Mouse (Mus musculus) heart, embryonic 10.5 days (tissue): ENCODE measurements around the gene F2rl2. TPM values are rescaled to one million over a fixed set of nuclear protein-coding genes. Genes with fewer than 3 reads are reported as not detected.

Source experiments
- DNase-seq: peaks from one replicate; pipeline ENCODE4 v3.0.0-alpha.2; 2017; ENCODE audit warnings: low spot score
- H3K27ac ChIP-seq: fragments of 300-500 bp; sonication (generic); 2 replicates; pipeline ENCODE4 v1.5.1; 2016; ENCODE audit warnings: mild to moderate bottlenecking
- H3K27me3 ChIP-seq: fragments of 300-500 bp; sonication (generic); 2 replicates; pipeline ENCODE4 v1.6.1; 2016; ENCODE audit warnings: mild to moderate bottlenecking; ENCODE audit not compliant: poor library complexity, insufficient read depth, severe bottlenecking
- H3K36me3 ChIP-seq: fragments of 300-500 bp; sonication (generic); 2 replicates; pipeline ENCODE4 v1.6.1; 2016; ENCODE audit warnings: mild to moderate bottlenecking, moderate library complexity
- H3K4me1 ChIP-seq: fragments of 300-500 bp; sonication (generic); 2 replicates; pipeline ENCODE4 v1.6.1; 2016; ENCODE audit warnings: mild to moderate bottlenecking
- H3K4me3 ChIP-seq: fragments of 300-500 bp; sonication (generic); 2 replicates; pipeline ENCODE4 v1.5.1; 2016; ENCODE audit warnings: mild to moderate bottlenecking, moderate library complexity
- H3K9me3 ChIP-seq: fragments of 300-500 bp; sonication (generic); 2 replicates; pipeline ENCODE4 v1.6.1; 2016; ENCODE audit warnings: mild to moderate bottlenecking, moderate library complexity
- WGBS: fragments of 180-500 bp; shearing (Covaris S2); methylation state at CpG from one replicate; pipeline ENCODE4 v1.1.7; 2016; 5-methylcytosine and 5-hydroxymethylcytosine counted together
- polyA plus RNA-seq: library from polyadenylated mRNA; unstranded; fragments of >200 nt; fragmentation: Nextera tagmentation; extraction: Ambion mirVana; gene quantifications from 2 replicates; pipeline ENCODE4 v1.2.1, GENCODE M21; 2016

The F2rl2 gene
- 2.6 and 4.8 TPM in 2 replicates for polyA plus RNA-seq

GRCm38 (mm10) chr13:95696654-95697163 is at the start of gene F2rl2:
TSS of gene F2rl2 (plus strand) at chr13:95696853.
- Histone ChIP-seq H3K27me3 (no peaks in the 10 kb centered on the region), H3K27ac (no peak within 1 kb of the TSS), H3K4me3 (no peak within 1 kb of the TSS), H3K9me3 (no peaks in the 10 kb centered on the region), H3K4me1 (peaks cover 14% of the 10 kb centered on the region; the same call in 1 of the 2 replicates), H3K36me3 (no peaks in the 10 kb centered on the region)
- WGBS = 47% methylated on average over 4 of the region's 4 CpGs
- no peak for DNase-seq

DNA sequence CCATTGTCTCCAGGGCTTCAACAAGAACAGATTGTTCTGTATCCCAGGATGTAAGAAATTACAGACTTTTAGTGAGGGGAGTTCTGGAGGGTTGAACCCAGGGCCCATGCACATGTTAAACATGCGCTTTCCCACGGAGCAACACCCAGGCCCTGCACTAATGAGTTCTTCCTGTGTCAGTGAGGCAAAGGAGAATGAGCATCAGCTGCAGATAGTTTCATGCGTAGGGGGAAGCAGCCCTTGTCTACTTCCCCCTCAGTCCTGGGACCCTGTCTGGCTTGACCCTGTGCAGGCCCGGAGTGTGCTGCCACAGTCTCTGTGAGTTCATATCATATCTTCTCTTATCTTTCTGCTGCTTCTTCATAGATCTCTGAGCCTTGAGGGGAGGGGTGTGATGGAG is 49.4 kb upstream of the F2rl2 start:
- DNase-seq = no peak
- 42% methylated on average over 4 of the region's 4 CpGs for WGBS
- Histone ChIP-seq H3K4me3 (no peak overlapping the region), H3K27me3 (no peaks in the 10 kb centered on the region), H3K9me3 (no peaks in the 10 kb centered on the region), H3K36me3 (0 out of 2 replicates have a peak, but pooled peaks cover 3% of the 10 kb centered on the region), H3K27ac (peak overlapping the region; percentile 72), H3K4me1 (peaks cover 32% of the 10 kb centered on the region)

- H3K4me1 ChIP-seq = peaks cover 19% of the 10 kb centered on the region
- DNase-seq = no peak
- no peaks in the 10 kb centered on the region for H3K9me3 ChIP-seq
- 0 out of 2 replicates have a peak overlapping the region, but pooled peaks have one; percentile 22 for H3K27ac ChIP-seq
- H3K36me3 ChIP-seq = 0 out of 2 replicates have a peak, but pooled peaks cover 3% of the 10 kb centered on the region
- whole genome bisulfite sequencing = 86% methylated on average over 3 of the region's 3 CpGs
- H3K4me3 ChIP-seq = no peak overlapping the region
- H3K27me3 ChIP-seq = no peaks in the 10 kb centered on the region
Measured at GRCm38 (mm10) chr13:95649941-95650340, 46.7 kb upstream of the F2rl2 start.

GRCm38 (mm10) chr13:95651870-95652668 is 44.6 kb upstream of the F2rl2 start:
- Histone ChIP-seq H3K27me3 (no peaks in the 10 kb centered on the region), H3K4me1 (peaks cover 23% of the 10 kb centered on the region), H3K27ac (no peak overlapping the region), H3K36me3 (no peaks in the 10 kb centered on the region), H3K9me3 (no peaks in the 10 kb centered on the region), H3K4me3 (no peak overlapping the region)
- no peak for DNase-seq
- WGBS = 75% methylated on average over 7 of the region's 7 CpGs

DNA sequence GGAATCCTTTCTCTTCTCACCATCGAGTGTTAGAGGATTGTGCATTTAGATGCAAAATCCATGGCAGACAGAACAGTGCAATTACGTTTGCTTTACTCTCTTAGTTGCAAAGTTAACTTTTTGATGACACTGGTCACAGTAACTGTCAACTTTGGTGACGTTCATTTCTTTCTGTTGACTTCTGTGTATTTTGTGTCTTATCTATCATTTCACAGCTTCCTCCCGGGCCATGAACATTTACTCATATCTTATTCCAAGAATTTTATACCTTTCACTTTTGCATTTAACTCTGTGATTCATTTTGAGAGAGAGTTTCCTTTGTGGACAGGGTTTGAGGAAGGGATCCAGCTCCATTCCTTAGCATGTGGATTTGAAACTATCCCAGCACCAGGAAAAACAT is 43.0 kb upstream of the F2rl2 start:
- no peak overlapping the region for H3K27ac ChIP-seq
- WGBS = 79% methylated on average over 4 of the region's 4 CpGs
- no peak overlapping the region for H3K4me3 ChIP-seq
- no peaks in the 10 kb centered on the region for H3K27me3 ChIP-seq
- no peak for DNase-seq
- H3K36me3 ChIP-seq = no peaks in the 10 kb centered on the region
- no peaks in the 10 kb centered on the region for H3K9me3 ChIP-seq
- peaks cover 31% of the 10 kb centered on the region for H3K4me1 ChIP-seq

- H3K4me3 ChIP-seq = no peak overlapping the region
- peak overlapping the region; percentile 79 for H3K27ac ChIP-seq
- no peaks in the 10 kb centered on the region for H3K36me3 ChIP-seq
- H3K27me3 ChIP-seq = no peaks in the 10 kb centered on the region
- peaks cover 32% of the 10 kb centered on the region for H3K4me1 ChIP-seq
- H3K9me3 ChIP-seq = no peaks in the 10 kb centered on the region
- peak; percentile 83 for DNase-seq
- 19% methylated on average over 9 of the region's 9 CpGs for WGBS
Measured at GRCm38 (mm10) chr13:95655284-95655683, 41.4 kb upstream of the F2rl2 start.

DNA sequence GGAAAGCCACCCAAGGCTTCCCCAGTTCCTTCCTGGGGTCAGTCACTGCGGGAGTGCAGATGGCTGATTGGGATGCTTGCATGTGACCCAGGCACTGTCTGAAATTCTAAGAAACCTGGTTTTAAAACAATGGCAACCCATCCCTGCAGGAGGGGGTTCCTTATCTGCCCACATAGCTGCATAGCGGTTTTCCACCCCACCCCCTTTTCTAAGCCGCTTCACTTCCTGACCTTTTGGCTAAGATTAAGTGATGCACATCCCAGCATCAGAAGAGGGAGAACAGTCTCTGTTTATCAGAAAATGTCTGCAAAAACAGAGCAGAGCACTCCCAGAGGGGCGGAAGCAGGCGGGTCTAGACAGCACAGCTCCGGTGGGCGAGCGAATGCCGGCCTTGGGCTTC is 39.5 kb upstream of the F2rl2 start:
- 19% methylated on average over 9 of the region's 9 CpGs for WGBS
- H3K4me3 ChIP-seq = no peak overlapping the region
- H3K27me3 ChIP-seq = no peaks in the 10 kb centered on the region
- no peaks in the 10 kb centered on the region for H3K9me3 ChIP-seq
- no peaks in the 10 kb centered on the region for H3K36me3 ChIP-seq
- peak overlapping the region; percentile 62 for H3K27ac ChIP-seq
- peak; percentile 89 for DNase-seq
- H3K4me1 ChIP-seq = peaks cover 31% of the 10 kb centered on the region

DNA sequence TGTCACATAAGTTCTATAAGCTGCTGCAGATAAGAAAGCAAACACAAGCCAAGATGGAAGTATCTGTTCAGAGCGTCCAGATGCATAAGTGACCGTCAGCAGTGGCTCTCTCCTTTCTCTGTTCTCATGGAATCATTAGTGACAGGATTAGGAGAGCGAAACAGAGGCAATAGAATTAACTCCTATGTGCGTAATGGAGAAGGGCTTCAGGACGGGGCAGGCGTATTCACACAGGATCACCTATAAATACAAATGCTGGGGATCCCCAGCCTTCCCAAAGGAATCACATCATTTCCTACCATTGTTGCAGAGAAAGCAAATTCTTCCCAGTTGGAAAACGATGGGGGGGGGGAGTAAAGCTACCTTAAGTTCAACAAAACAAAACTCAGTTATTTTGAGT is 37.2 kb upstream of the F2rl2 start:
- DNase-seq = no peak
- no peak overlapping the region for H3K4me3 ChIP-seq
- peaks cover 31% of the 10 kb centered on the region for H3K4me1 ChIP-seq
- H3K27me3 ChIP-seq = no peaks in the 10 kb centered on the region
- H3K27ac ChIP-seq = no peak overlapping the region
- WGBS = 60% methylated on average over 7 of the region's 7 CpGs
- H3K36me3 ChIP-seq = peaks cover 15% of the 10 kb centered on the region
- no peaks in the 10 kb centered on the region for H3K9me3 ChIP-seq

- H3K4me1 ChIP-seq = peaks cover 8% of the 10 kb centered on the region; the same call in 1 of the 2 replicates
- H3K9me3 ChIP-seq = no peaks in the 10 kb centered on the region
- H3K36me3 ChIP-seq = peaks cover 23% of the 10 kb centered on the region
- WGBS = 93% methylated on average over 4 of the region's 4 CpGs
- no peak for DNase-seq
- H3K4me3 ChIP-seq = no peak overlapping the region
- H3K27me3 ChIP-seq = no peaks in the 10 kb centered on the region
- no peak overlapping the region for H3K27ac ChIP-seq
Measured at GRCm38 (mm10) chr13:95663834-95664233, 32.8 kb upstream of the F2rl2 start.

- no peak overlapping the region for H3K27ac ChIP-seq
- H3K9me3 ChIP-seq = no peaks in the 10 kb centered on the region
- 87% methylated on average over 13 of the region's 13 CpGs for WGBS
- no peak overlapping the region for H3K4me3 ChIP-seq
- peaks cover 4% of the 10 kb centered on the region; the same call in 1 of the 2 replicates for H3K4me1 ChIP-seq
- peaks cover 23% of the 10 kb centered on the region for H3K36me3 ChIP-seq
- H3K27me3 ChIP-seq = no peaks in the 10 kb centered on the region
- DNase-seq = no peak
Measured at GRCm38 (mm10) chr13:95665644-95666356, 30.9 kb upstream of the F2rl2 start.

DNA sequence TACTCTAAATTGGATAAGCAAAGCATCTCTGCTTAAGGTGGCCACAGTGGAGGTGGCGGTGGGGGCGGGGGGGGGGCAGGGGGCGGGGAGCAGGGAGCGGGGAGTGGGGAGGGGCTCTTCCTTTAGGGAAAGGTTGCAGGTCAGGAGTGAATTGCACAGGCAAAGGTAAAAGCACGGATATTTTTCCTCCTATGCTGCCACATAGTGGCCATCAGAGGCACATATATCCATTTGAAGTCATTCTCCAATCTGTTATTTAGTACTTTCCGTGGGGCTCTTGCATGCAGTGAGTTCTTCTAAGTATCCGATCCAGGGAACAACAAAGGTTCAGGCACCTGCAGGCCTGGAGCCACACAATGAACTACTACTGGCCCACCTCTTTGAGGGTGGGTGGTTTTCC is 29.4 kb upstream of the F2rl2 start:
- no peak for DNase-seq
- Histone ChIP-seq H3K4me1 (peaks cover 16% of the 10 kb centered on the region), H3K27ac (peak overlapping the region; percentile 7; the same call in 1 of the 2 replicates), H3K9me3 (no peaks in the 10 kb centered on the region), H3K4me3 (no peak overlapping the region), H3K36me3 (peaks cover 23% of the 10 kb centered on the region), H3K27me3 (no peaks in the 10 kb centered on the region)
- WGBS = 14% methylated on average over 7 of the region's 7 CpGs

GRCm38 (mm10) chr13:95670534-95670933 is 26.1 kb upstream of the F2rl2 start:
- no peak overlapping the region for H3K4me3 ChIP-seq
- 63% methylated on average over 5 of the region's 5 CpGs for WGBS
- H3K27me3 ChIP-seq = no peaks in the 10 kb centered on the region
- H3K4me1 ChIP-seq = peaks cover 18% of the 10 kb centered on the region
- H3K27ac ChIP-seq = peak overlapping the region; percentile 56; the same call in 1 of the 2 replicates
- no peak for DNase-seq
- H3K36me3 ChIP-seq = 0 out of 2 replicates have a peak, but pooled peaks cover 4% of the 10 kb centered on the region
- H3K9me3 ChIP-seq = no peaks in the 10 kb centered on the region
